Comparison of ENCODE assay signal across 9 mouse cellular contexts in genomic region chr11:103218517-103218901, GRCm38 (mm10). TPM values are rescaled to one million over a fixed set of nuclear protein-coding genes. Genes with fewer than 3 reads are reported as not detected.
DNase-seq lines count a peak whose midpoint lies in the region; ATAC-seq and TF ChIP-seq lines count a peak whose summit lies in the region.
"Had no signal": no experiment of that assay in that cellular context is flagged by ENCODE, and none has a peak within 500 bp of the region (broad histone marks: within the 10 kb centered on the region; RNA-seq: fewer than 3 reads in every experiment).

No protein-coding gene starts in this region.

- H3K4me2 ChIP-seq in heart, embryonic 16.5 days (ENCODE audit: low read depth, low read length): peak overlapping the region; percentile 98
- peak overlapping the region; percentile 99 for H3K4me2 ChIP-seq in hindbrain, embryonic 14.5 days (replicated peaks)
- peak overlapping the region; percentile 97 for H3K4me2 ChIP-seq in midbrain, embryonic 13.5 days (replicated peaks)

- peak overlapping the region; percentile 64 for H3K4me3 ChIP-seq in heart, embryonic 16.5 days (ENCODE audit: low read length)
- H3K4me3 ChIP-seq in cortical plate, adult 2 months (ENCODE audit: insufficient read depth, low read length): peak overlapping the region; percentile 57
- peak overlapping the region; percentile 55 for H3K4me3 ChIP-seq in hindbrain, embryonic 14.5 days (replicated peaks; ENCODE audit: low read length)
- peak overlapping the region; percentile 60 for H3K4me3 ChIP-seq in midbrain, embryonic 13.5 days (replicated peaks)

- DNase-seq in heart, adult 8-10 months (ENCODE audit: low spot score): no peak
- DNase-seq in hindbrain, embryonic 14.5 days (ENCODE audit: low spot score): no peak
- no peak for DNase-seq in thymus, postnatal 10 days (ENCODE audit: low spot score in 2 of 2)
- no peak for DNase-seq in ovary, postnatal 10 days (ENCODE audit: low spot score)
- no peak for DNase-seq in frontal cortex, adult 2 months (ENCODE audit: extremely low spot score in 1 of 2, low spot score in 1 of 2)

- peaks cover 14% of the 10 kb centered on the region; the same call in 1 of the 2 replicates for H3K36me3 ChIP-seq in heart, embryonic 16.5 days (ENCODE audit: control insufficient read depth, insufficient read depth)
- H3K36me3 ChIP-seq in hindbrain, embryonic 14.5 days (replicated peaks; ENCODE audit: control insufficient read depth, insufficient read depth): peaks cover 23% of the 10 kb centered on the region
- H3K36me3 ChIP-seq in midbrain, embryonic 13.5 days: peaks cover 36% of the 10 kb centered on the region

- peaks cover 2% of the 10 kb centered on the region; the same call in 1 of the 2 replicates for H3K27me3 ChIP-seq in heart, embryonic 16.5 days (ENCODE audit: control insufficient read depth, insufficient read depth, low read length)
- no peaks in the 10 kb centered on the region for H3K27me3 ChIP-seq in hindbrain, embryonic 14.5 days (ENCODE audit: control insufficient read depth, insufficient read depth, low read length)
- peaks cover 16% of the 10 kb centered on the region for H3K27me3 ChIP-seq in midbrain, embryonic 13.5 days

- TF ChIP-seq CTCF in cortical plate, adult 2 months (IDR thresholded peaks at IDR 0.05; ENCODE audit: extremely low read depth, insufficient read depth, low read length): no peak

- H3K9me3 ChIP-seq in heart, embryonic 16.5 days (replicated peaks; ENCODE audit: control insufficient read depth, low read length): peaks cover 2% of the 10 kb centered on the region; the same call in 1 of the 2 replicates
- H3K9me3 ChIP-seq in hindbrain, embryonic 14.5 days (ENCODE audit: control insufficient read depth, low read length): no peaks in the 10 kb centered on the region
- no peaks in the 10 kb centered on the region for H3K9me3 ChIP-seq in midbrain, embryonic 13.5 days

- no peak overlapping the region for H3K27ac ChIP-seq in heart, embryonic 16.5 days (ENCODE audit: low read length)
- peak overlapping the region; percentile 24 for H3K27ac ChIP-seq in cortical plate, adult 2 months (ENCODE audit: insufficient read depth, low read length)
- peak overlapping the region; percentile 81 for H3K27ac ChIP-seq in hindbrain, embryonic 14.5 days
- peak overlapping the region; percentile 69 for H3K27ac ChIP-seq in midbrain, embryonic 13.5 days

- H3K9ac ChIP-seq in heart, embryonic 16.5 days (ENCODE audit: low read length): peak overlapping the region; percentile 74
- peak overlapping the region; percentile 77 for H3K9ac ChIP-seq in hindbrain, embryonic 14.5 days
- peak overlapping the region; percentile 78 for H3K9ac ChIP-seq in midbrain, embryonic 13.5 days (replicated peaks)

- H3K4me1 ChIP-seq in heart, embryonic 16.5 days (ENCODE audit: control insufficient read depth, insufficient read depth, low read length): peaks cover 4% of the 10 kb centered on the region; the same call in 1 of the 2 replicates
- H3K4me1 ChIP-seq in cortical plate, adult 2 months (ENCODE audit: control insufficient read depth, insufficient read depth, low read length): peaks cover 1% of the 10 kb centered on the region
- H3K4me1 ChIP-seq in hindbrain, embryonic 14.5 days (replicated peaks; ENCODE audit: control insufficient read depth, insufficient read depth, low read length): peaks cover 9% of the 10 kb centered on the region
- H3K4me1 ChIP-seq in midbrain, embryonic 13.5 days (replicated peaks): peaks cover 6% of the 10 kb centered on the region

- no peak for TF ChIP-seq POLR2A in cortical plate, adult 2 months (IDR thresholded peaks at IDR 0.05; ENCODE audit: extremely low read depth, insufficient read depth, low read length)

- 23% methylated on average over 6 of the region's 6 CpGs for WGBS in heart, embryonic 16.5 days
- WGBS in hindbrain, embryonic 14.5 days: 30% methylated on average over 6 of the region's 6 CpGs
- WGBS in midbrain, embryonic 13.5 days: 26% methylated on average over 6 of the region's 6 CpGs

- no peak for ATAC-seq in heart, embryonic 16.5 days (replicated peaks; ENCODE audit: extremely low read depth, insufficient read depth, low FRiP score)
- ATAC-seq in hindbrain, embryonic 14.5 days (ENCODE audit: low FRiP score): peak; percentile 36; the same call in 1 of the 2 replicates
- peak; percentile 35 for ATAC-seq in midbrain, embryonic 13.5 days

RNA-seq across cellular contexts. Expression of gene Spata32, which starts 0.3 kb away (rescaled TPM):
- polyA plus RNA-seq in heart, embryonic 16.5 days (2015; fragmentation: Nextera tagmentation; extraction: Ambion mirVana): not detected in 2 replicates
- total RNA-seq in heart, adult 8-10 months (2022): not detected
- 2.5 and 2.9 TPM in 2 replicates for polyA plus RNA-seq in cortical plate, adult 2 months (2012; rRNA removed)
- 0.29 and 0.31 TPM in 2 replicates for polyA plus RNA-seq in hindbrain, embryonic 14.5 days (2014; fragmentation: Nextera tagmentation; extraction: Ambion mirVana)
- polyA plus RNA-seq in midbrain, embryonic 13.5 days (2015; fragmentation: Nextera tagmentation; extraction: Ambion mirVana): 0.43 and 0.48 TPM in 2 replicates
- 1.4 and 1.5 TPM in 2 replicates for polyA plus RNA-seq in frontal cortex, adult 2 months (2012; rRNA removed)
- polyA plus RNA-seq: G1E had no signal

RNA-seq across cellular contexts. Expression of gene 1700023F06Rik, which starts 10.2 kb away (rescaled TPM):
- 0.17 and 0.25 TPM in 2 replicates for polyA plus RNA-seq in heart, embryonic 16.5 days (2015; fragmentation: Nextera tagmentation; extraction: Ambion mirVana)
- total RNA-seq in heart, adult 8-10 months (2022): not detected
- polyA plus RNA-seq in cortical plate, adult 2 months (2012; rRNA removed): 4.2 and 6.4 TPM in 2 replicates
- polyA plus RNA-seq in hindbrain, embryonic 14.5 days (2014; fragmentation: Nextera tagmentation; extraction: Ambion mirVana): 1.9 TPM in 2 replicates
- polyA plus RNA-seq in midbrain, embryonic 13.5 days (2015; fragmentation: Nextera tagmentation; extraction: Ambion mirVana): 0.70 and 0.71 TPM in 2 replicates
- 5.3 and 6.0 TPM in 2 replicates for polyA plus RNA-seq in frontal cortex, adult 2 months (2012; rRNA removed)
- total RNA-seq: G1E had no signal
- polyA plus RNA-seq: G1E had no signal

RNA-seq across cellular contexts. Expression of gene Fmnl1, which starts 47.6 kb away (rescaled TPM):
- 4.0 and 7.6 TPM in 2 replicates for polyA plus RNA-seq in heart, embryonic 16.5 days (2015; fragmentation: Nextera tagmentation; extraction: Ambion mirVana)
- 10 to 100 TPM in 3 of 4 experiments, 1 to 10 TPM in 1; 9.3 to 20.1 (median 13.2) TPM for total RNA-seq in heart, adult 8-10 months (2022)
- polyA plus RNA-seq in cortical plate, adult 2 months (2012; rRNA removed): 125 and 133 TPM in 2 replicates
- polyA plus RNA-seq in hindbrain, embryonic 14.5 days (2014; fragmentation: Nextera tagmentation; extraction: Ambion mirVana): 6.1 and 8.0 TPM in 2 replicates
- polyA plus RNA-seq in midbrain, embryonic 13.5 days (2015; fragmentation: Nextera tagmentation; extraction: Ambion mirVana): 1.7 and 3.7 TPM in 2 replicates
- 76.2 and 85.2 TPM in 2 replicates for polyA plus RNA-seq in frontal cortex, adult 2 months (2012; rRNA removed)
- total RNA-seq: G1E had no signal

RNA-seq across cellular contexts. Expression of gene Map3k14, which starts 48.8 kb away (rescaled TPM):
- polyA plus RNA-seq in heart, embryonic 16.5 days (2015; fragmentation: Nextera tagmentation; extraction: Ambion mirVana): 3.0 and 4.8 TPM in 2 replicates
- total RNA-seq in heart, adult 8-10 months (2022): 1 to 10 TPM; 2.7 to 3.9 (median 3.6) TPM
- polyA plus RNA-seq in cortical plate, adult 2 months (2012; rRNA removed): 2.8 and 3.4 TPM in 2 replicates
- polyA plus RNA-seq in hindbrain, embryonic 14.5 days (2014; fragmentation: Nextera tagmentation; extraction: Ambion mirVana): 2.9 and 4.0 TPM in 2 replicates
- 3.6 and 5.0 TPM in 2 replicates for polyA plus RNA-seq in midbrain, embryonic 13.5 days (2015; fragmentation: Nextera tagmentation; extraction: Ambion mirVana)
- 3.8 and 4.3 TPM in 2 replicates for polyA plus RNA-seq in frontal cortex, adult 2 months (2012; rRNA removed)
